Mouse (Mus musculus): ENCODE measurements at regions not wholly inside any gene's neighbourhood (a gene's known extent, or its start where the extent isn't known, plus 50 kb on each side); places are given as distances from the start of the nearest gene placed in this dataset.

DNA sequence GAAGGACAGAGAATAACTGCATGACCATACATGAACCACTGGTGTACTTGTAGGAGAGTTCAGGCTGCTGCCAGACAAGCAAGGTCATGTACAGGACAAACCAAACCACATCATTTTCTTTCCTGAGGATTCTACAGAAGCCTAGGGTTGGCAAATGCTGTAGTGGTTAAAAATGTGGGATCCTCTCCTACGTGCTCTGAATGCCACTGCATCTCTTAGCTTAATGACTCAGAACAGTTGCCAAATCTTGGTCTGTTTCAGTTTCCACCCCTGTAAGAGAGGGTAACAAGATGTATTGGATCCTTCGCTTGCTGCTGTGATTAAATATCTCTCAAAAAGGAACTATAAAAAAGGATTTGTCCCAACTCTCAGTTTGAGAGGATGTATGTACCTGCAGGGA lies 938.1 kb downstream of the 4930444P10Rik start:
- DNase-seq = no peak
- intact Hi-C loops (cut with DNase I; ENCODE audit: low total_unique reads) = no loop called here

DNA sequence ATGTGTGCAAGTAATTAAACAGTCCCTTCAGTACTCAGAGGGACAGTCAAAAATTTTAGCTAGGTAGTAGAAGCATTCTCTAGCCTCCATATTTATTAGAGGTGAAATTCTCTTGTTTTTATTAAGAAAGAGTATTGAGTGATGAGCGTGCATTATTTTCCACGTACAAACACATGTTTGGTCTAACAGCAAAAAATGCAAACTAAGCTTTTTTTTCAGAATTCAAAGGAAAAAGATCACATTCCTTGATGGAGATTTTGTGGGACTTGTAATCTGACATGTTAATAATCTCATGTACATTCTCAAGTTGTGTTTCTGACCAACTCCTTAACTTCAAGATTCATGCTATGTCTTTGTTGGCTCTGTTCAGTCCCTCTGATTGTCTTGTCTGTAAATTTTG lies 939.2 kb downstream of the 4930444P10Rik start:
- intact Hi-C loops (cut with DNase I; ENCODE audit: low total_unique reads) = no loop called here

DNA sequence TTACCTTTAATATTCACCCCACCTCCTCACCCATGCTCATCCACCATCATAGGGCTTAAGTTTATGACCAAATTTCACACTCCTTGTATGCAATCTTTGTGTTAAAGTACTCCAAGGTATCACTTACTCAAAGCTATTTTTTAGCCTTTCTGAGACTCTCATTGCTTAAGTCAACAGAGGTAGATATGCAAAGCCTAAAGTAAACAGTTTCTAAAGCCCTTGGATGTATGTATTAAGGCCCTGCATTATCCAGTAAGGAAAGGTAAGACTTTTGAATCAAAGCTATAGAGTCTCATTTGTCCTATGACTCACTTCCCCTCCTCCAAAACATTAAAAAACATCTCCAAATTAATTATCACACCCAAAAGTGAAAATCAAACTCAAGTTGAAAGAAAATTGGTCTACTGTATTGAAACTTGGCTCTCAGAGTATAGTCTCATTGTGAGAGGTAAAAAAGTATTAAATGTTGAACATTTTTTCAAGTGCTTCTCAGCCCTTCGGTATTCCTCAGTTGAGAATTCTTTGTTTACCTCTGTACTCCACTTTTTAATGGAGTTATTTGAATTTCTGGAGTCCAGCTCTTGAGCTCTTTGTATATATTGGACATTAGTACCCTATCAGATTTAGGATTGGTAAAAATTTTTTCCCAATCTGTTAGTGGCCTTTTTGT lies 949.1 kb downstream of the 4930444P10Rik start:
- intact Hi-C loops (cut with DNase I; ENCODE audit: low total_unique reads) = no loop called here
- no peak for DNase-seq

More for the DNA sequence above, 939.2 kb downstream of the 4930444P10Rik start:
- DNase-seq = no peak

DNA sequence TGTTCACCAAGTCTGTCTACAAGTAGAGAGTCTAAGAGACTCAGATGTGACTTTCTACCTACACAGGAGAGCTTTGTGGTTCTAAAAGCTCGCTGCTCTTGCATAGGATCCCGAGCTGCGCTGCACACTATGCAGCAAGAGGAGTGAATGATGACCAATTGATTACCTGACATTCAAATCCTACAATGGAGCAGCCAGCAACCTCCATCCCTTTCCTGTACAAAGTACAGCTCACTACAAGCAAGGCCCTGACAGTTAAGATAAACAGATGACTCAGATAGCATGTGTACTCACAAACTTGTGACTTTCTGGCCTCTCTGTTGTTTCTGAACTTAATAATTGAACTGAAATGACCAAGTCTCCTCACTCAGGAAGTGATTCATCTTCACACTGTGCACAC lies 974.7 kb downstream of the 4930444P10Rik start:
- intact Hi-C loops (cut with DNase I; ENCODE audit: low total_unique reads) = no loop called here
- DNase-seq = no peak

DNA sequence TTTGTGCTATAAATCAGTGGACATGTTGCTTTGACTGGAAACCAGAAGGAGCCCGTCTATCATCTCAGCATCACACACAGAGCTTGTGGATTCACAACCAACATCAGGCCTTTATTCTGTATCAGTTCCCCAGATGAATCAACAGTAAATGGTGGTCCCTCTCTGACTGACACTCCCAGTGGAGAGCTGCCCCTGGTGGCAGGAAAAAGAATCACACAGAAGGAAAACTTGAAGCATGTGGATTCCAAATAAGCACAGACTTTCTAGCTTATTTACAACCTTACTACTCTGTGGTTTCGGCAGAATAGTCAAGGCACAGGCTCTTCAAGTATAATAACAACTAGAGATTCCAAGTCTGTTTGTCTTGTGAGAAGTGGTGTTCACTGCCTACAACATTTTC lies 981.7 kb downstream of the 4930444P10Rik start:
- DNase-seq = no peak

DNA sequence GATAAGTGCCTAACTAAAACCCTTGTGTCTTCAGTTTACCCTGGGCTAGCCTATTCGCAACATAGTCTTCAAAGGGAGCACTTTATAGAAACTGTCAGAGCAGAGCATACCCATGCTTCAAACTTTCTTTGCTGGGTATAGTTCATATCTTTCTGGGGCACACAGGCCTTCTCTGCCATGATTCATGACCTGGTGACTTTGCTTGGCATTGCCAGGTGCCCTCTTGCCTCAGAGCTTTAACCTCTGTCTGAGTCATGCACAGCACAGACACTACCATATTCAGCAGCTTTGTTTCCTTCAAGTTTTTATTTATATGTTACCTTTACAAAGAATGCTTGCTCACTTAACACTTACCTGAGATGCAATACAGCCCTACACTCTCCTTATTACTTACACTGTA lies 1022.8 kb downstream of the 4930444P10Rik start:
- no peak for DNase-seq
- intact Hi-C loops (cut with DNase I; ENCODE audit: low total_unique reads) = no loop called here

More for the DNA sequence above, 981.7 kb downstream of the 4930444P10Rik start:
- intact Hi-C loops (cut with DNase I; ENCODE audit: low total_unique reads) = no loop called here

DNA sequence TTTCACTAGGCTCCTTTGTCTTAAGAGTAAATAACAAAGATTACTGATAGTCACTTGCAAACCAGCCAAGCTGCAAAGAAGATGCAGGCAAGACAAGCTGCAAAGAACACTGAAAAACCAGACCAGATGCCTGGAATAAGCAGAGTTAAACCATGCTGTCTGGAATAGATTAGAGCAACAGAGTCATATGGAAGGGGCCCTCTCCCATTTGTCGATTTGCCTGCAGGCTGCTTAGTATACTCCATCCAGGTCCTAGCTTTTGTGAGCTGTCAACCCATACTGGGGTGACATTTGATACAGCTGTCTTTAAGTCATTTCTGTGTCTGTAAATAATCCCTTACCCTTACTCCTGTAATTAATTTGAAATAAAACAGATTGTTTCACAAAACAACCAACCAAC lies 1059.1 kb downstream of the 4930444P10Rik start:
- DNase-seq = no peak
- intact Hi-C loops (cut with DNase I; ENCODE audit: low total_unique reads) = no loop called here

DNA sequence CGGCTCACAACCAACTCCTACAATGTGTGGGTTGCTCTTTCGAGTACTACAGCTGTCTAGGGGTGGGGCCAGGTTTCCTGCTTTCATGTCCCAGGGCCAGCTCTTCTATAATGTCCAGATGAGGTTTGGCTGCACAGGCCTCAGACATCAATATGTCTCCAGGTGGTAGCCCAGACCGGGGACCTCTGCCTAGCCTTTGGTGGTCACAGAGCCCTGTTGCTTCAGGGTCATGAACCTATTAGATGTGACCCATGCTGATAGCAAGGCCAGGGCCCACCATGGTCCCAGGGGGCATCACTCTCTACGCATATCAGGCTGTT lies 1074.7 kb downstream of the 4930444P10Rik start:
- DNase-seq = no peak
- intact Hi-C loops (cut with DNase I; ENCODE audit: low total_unique reads) = no loop called here

DNA sequence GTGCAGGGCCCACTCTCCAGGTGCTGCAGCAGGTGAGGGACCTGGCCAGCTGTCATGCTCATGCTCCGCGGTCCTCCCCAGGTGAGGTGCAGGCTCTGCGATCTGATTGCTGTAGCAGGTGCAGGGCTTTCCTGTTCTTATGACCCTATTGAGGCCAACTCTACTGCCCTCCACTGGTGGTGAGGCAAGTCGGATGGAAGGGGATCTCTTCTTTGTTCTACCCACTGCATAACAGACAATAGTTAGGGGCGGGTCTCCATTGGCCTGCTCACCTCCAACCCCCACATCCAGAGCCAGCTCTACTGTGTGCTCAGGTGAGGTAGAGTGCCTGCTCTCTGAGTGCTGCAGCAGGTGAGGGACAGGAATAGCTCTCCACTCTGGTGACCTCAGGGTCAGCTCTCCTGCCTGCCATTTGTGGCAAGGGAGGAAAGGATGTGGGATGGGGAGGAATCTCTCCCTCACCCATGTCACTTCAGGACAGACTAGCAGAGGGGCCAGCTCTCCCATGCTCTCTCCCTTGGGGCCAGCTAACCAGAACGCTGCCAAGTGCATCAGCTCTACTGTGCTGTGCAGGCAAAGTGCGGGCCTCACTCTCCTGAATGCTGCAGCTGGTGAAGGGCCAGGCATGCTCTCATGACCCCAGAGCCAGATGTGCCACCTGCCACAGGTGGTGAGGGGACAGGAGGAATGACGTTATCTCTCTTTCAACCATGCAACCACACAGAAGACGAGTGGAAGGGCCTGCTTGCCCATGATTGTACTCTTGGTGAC lies 1075.3 kb downstream of the 4930444P10Rik start:
- intact Hi-C loops (cut with DNase I; ENCODE audit: low total_unique reads) = no loop called here

DNA sequence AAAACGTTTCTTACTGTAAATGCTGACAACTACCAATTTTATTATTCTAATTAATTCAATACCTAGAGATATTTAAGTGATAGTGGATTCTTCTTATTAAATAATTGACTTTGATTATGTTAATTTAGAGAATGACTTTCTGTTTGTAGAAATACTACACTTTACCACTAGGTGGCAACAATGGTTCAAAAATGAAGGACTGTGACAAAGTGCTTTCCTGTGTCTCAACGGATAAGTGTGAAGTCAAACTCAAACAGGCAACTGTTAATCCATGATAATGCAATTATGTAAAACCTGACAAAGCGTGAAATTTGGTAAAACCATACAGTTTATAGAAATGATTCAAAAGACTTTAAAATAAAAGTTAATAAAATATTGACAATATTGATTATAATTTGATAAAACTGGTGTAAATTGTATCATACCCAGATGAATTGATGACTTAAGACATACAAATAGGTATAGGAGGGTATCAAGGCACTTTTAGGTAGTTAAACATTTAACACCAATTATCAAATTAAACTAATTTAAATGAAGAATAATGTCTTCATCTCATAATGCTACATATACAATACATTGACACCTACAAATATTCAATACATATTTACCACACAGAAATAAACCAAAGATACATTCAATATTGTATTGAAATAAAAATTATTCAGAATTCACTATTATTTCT lies 1085.3 kb downstream of the 4930444P10Rik start:
- no peak for DNase-seq

More for the DNA sequence above, 1075.3 kb downstream of the 4930444P10Rik start:
- no peak for DNase-seq

DNA sequence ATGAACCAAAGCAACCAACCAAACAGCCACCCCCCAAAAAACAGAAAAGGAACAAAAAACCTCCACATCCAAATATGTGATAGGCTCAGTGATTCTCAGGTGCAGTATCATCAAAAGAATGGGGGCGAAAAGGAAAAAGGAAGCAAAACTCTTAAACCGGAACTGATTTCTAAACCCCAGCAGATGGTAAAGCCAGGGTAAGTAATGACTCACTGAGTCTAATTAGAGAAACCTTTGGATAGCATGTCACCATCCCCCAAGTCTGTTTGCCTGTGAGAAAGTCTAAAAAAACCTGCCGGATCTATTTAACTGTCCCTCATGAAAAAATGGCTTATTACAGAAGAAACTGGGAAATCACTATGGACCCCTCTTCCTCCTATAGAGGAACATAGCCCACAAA lies 1097.8 kb downstream of the 4930444P10Rik start:
- intact Hi-C loops (cut with DNase I; ENCODE audit: low total_unique reads) = no loop called here
- no peak for DNase-seq

More for the DNA sequence above, 1085.3 kb downstream of the 4930444P10Rik start:
- intact Hi-C loops (cut with DNase I; ENCODE audit: low total_unique reads) = loop anchor here (5.0 kb wide), 1 partner anchor 614 kb away; no protein-coding TSS in a partner anchor

DNA sequence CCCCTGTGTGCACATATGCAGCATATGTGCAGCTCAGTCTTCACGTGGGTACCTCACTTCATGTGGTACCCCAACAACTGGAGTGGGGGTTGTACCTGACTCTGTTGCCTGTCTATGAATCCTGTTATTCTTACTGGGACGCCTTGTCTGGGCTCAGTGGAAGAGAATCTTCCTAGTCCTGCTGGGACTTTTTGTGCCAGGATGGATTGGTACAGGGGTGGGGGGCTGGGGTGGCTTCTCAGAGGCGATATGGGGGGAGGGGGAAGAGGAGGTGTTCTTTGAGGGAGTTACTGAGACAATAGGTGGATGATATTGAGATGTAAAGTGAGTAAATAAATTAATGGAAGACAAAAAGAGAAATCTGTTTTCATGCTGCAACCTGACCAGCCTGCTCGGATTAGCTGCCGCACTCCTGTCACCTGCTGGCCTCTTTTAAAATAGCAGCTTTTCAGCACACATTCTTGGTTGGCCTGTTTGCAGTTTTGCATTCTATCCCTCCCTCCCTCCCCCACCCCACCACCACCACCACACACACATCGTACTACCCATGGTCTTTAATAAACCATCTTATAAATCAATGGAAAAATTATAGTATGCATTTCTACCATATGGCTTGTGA lies 1112.9 kb downstream of the 4930444P10Rik start:
- DNase-seq = no peak
- intact Hi-C loops (cut with DNase I; ENCODE audit: low total_unique reads) = no loop called here

Measured in gastrocnemius, postnatal 14 days (tissue).